Mouse (Mus musculus) lung, postnatal 0 days (tissue): ENCODE measurements at regions not wholly inside any gene's neighbourhood (a gene's known extent, or its start where the extent isn't known, plus 50 kb on each side); places are given as distances from the start of the nearest gene placed in this dataset.

ENCODE experiments used
- ATAC-seq: fragments of 200-750 bp; cut with Nextera tagmentation; 2 replicates; pipeline ENCODE4 v1.8.0; 2017; ENCODE audit warnings: moderate library complexity
- DNase-seq: peaks from one replicate; pipeline ENCODE4 v3.0.0-alpha.2; 2016; ENCODE audit warnings: low spot score
- H3K27ac ChIP-seq: fragments of 300-500 bp; sonication (generic); 2 replicates; pipeline ENCODE4 v1.5.1; 2014; ENCODE audit warnings: antibody characterized with exemption, mild to moderate bottlenecking, low read length, mixed read lengths
- H3K27me3 ChIP-seq: fragments of 300-500 bp; sonication (generic); replicated peaks from 2 replicates; pipeline ENCODE4 v1.6.1; 2014; ENCODE audit warnings: low read length, mixed read lengths; ENCODE audit not compliant: insufficient read depth
- H3K36me3 ChIP-seq: fragments of 300-500 bp; sonication (generic); 2 replicates; pipeline ENCODE4 v1.6.1; 2014; ENCODE audit warnings: low read length, mixed read lengths; ENCODE audit not compliant: insufficient read depth
- H3K4me1 ChIP-seq: fragments of 300-500 bp; sonication (generic); 2 replicates; pipeline ENCODE4 v1.6.1; 2014; ENCODE audit warnings: antibody characterized with exemption, low read depth, low read length, mixed read lengths; ENCODE audit not compliant: insufficient read depth
- H3K4me2 ChIP-seq: fragments of 300-500 bp; sonication (generic); replicated peaks from 2 replicates; pipeline ENCODE4 v1.6.1; 2014; ENCODE audit warnings: low read depth, mild to moderate bottlenecking, low read length, moderate library complexity, mixed read lengths
- H3K4me3 ChIP-seq: fragments of 300-500 bp; sonication (generic); 2 replicates; pipeline ENCODE4 v1.5.1; 2014; ENCODE audit warnings: low read depth, low read length
- H3K9ac ChIP-seq: fragments of 300-500 bp; sonication (generic); replicated peaks from 2 replicates; pipeline ENCODE4 v1.6.1; 2014; ENCODE audit warnings: low read depth, mild to moderate bottlenecking
- H3K9me3 ChIP-seq: fragments of 300-500 bp; sonication (generic); 2 replicates; pipeline ENCODE4 v1.6.1; 2016; ENCODE audit warnings: low read length, mixed read lengths
- CTCF ChIP-seq: IDR thresholded peaks from 2 replicates; pipeline ENCODE4 v1.5.1; 2016; ENCODE audit warnings: antibody characterized with exemption, mild to moderate bottlenecking
- EP300 ChIP-seq: IDR thresholded peaks from 2 replicates; pipeline ENCODE4 v1.6.1; 2016; ENCODE audit warnings: antibody characterized with exemption, mild to moderate bottlenecking, control low read depth
- WGBS: fragments of 180-500 bp; shearing (Covaris S2); extraction: QIAGEN DNeasy Blood & Tissue Kit; methylation state at CpG from one replicate; pipeline ENCODE4 v1.1.7; 2014; 5-methylcytosine and 5-hydroxymethylcytosine counted together

DNA sequence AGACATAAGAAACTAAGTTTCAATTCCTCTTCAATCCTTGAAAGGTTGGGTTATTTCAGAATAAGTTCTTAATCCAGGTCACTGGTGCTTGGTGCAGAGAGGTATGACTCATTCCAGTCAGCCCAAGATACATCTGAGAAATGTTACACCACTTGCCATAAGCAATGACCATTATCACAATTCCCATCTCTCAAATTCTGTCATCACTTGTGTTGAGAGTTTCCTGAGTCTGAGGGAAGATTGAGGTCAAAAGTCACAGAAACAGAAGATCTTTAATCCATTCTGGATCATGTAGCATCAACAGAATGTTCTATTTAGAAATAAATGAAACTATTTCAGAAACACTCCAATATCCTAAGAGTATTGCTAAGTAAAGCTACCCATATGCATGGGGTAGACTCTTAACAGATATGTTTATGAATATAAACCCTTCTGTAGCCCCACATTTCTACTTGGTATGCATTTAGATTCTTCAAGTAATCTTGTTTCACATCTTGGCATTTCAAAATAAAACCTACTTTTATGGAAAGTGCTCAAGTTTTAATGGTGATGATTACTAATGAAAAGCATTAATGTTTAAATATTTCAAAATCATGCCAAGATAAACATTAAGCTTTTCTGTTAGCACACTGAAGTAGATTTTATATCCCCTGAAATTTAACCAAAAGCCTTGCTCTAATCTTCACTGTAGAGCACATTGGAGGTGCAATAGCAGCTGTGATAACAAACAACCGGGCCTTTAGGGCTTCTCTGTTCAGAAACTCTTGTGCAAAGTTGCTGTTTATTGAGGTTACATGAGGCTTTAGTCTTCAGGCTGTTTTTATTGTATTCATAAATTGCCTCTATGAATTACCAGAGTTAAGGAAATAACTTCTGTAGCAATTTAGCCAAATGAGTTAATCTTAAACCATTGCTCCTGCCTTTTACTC, 701.2 kb upstream of the Impad1 start:
- 17% methylated on average over 1 of the region's 1 CpGs for WGBS
- DNase-seq: peak; percentile 6
- Histone ChIP-seq H3K36me3 (no peaks in the 10 kb centered on the region), H3K9ac (no peak overlapping the region), H3K27me3 (no peaks in the 10 kb centered on the region), H3K4me3 (no peak overlapping the region), H3K27ac (no peak overlapping the region), H3K9me3 (no peaks in the 10 kb centered on the region), H3K4me1 (no peaks in the 10 kb centered on the region), H3K4me2 (no peak overlapping the region)
- no peak for TF ChIP-seq EP300
- TF ChIP-seq CTCF: no peak
- no peak for ATAC-seq

DNA sequence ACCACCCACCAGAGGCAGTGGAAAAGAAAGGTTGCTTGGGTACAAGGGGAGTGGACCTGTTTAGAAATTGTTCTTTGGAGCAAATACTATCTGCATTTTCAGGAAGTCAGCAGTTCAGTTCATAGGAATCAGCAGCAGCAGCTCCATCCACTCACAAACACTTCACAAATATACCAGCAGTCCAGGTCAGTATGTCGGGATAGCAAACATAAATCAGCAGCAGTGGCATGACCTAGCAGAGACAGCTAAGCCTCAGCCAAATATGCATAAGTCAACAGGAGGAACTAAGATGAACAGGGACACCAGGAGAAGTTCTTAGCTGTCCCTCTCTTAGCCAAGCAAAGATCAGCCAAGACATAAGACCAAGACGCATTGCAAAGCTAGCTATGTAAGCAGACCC, 693.6 kb upstream of the Impad1 start:
- ATAC-seq (peak; percentile 64), DNase-seq (peak; percentile 28)
- H3K36me3 ChIP-seq: no peaks in the 10 kb centered on the region
- H3K4me3 ChIP-seq: no peak overlapping the region
- no peak overlapping the region for H3K27ac ChIP-seq
- TF ChIP-seq EP300 (peak; percentile 50), CTCF (no peak)
- no peaks in the 10 kb centered on the region for H3K27me3 ChIP-seq
- no peak overlapping the region for H3K9ac ChIP-seq
- no peak overlapping the region for H3K4me2 ChIP-seq
- H3K4me1 ChIP-seq: no peaks in the 10 kb centered on the region
- H3K9me3 ChIP-seq: no peaks in the 10 kb centered on the region
- WGBS: 34% methylated on average over 2 of the region's 2 CpGs

DNA sequence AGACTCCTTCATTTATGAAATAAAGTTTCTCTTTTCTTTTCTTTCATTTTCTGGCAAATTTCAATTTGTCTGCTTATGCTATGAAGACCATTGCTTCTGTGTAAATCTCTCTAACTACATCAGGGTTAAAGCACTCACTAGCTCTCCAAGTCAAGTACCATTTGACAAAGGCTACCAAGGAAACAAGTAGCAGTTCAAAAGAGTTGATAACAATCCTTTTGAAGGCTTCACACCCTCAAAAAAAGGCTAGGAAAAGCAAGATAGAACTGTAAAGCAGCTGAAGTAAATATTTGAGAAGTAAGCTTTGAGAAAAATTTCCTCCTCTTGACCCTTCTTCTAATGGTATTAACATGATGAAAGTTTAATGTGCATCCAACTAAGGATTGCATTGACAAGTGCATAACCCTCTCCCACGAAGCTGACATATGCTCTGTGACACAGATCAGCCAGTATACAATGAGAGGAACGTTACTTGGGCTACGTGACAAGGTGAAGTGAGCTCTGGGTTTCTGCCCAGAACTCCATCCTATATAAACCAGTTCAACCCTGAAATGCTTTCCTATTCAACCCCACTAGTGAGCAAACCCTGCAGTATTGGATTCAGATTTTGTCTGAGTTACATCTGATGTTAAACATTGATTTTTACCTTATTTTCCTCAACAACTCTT, 678.9 kb upstream of the Impad1 start:
- no peak overlapping the region for H3K4me2 ChIP-seq
- WGBS: 27% methylated on average over 3 of the region's 3 CpGs
- H3K9ac ChIP-seq: no peak overlapping the region
- H3K4me1 ChIP-seq: no peaks in the 10 kb centered on the region
- peak; percentile 48 for DNase-seq
- no peaks in the 10 kb centered on the region for H3K27me3 ChIP-seq
- H3K9me3 ChIP-seq: no peaks in the 10 kb centered on the region
- ATAC-seq: peak; percentile 71
- no peaks in the 10 kb centered on the region for H3K36me3 ChIP-seq
- no peak overlapping the region for H3K27ac ChIP-seq
- no peak for TF ChIP-seq CTCF
- TF ChIP-seq EP300: no peak
- no peak overlapping the region for H3K4me3 ChIP-seq

DNA sequence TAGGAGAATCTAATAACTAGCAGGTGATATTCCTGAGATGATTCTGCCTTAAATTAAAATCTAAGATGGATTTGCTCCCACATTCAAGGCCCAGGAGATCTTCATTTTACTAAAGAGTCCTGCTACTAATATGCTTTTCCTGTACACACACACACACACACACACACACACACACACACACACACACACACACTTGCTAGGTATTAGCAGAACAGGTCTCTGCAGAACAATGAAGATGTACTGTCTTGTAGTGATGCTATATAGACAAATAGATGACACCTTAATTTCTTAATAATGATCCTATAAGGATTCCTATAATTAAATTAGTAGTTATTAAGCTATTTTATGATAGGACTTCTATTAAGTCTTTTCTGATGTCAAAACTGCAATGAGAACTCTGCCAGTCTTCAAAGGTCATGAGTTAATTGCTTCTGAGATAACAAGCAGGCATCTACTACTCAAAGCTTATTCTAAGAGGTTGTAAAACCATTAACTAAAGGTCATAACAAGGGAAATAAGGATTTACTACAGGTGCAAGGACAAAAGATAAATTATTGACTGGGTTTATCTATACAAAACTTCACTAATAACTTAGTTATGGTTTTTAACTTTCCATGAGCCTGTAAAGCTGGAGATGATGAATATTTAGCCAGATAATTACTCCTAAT, 666.0 kb upstream of the Impad1 start:
- no peak for ATAC-seq
- H3K9me3 ChIP-seq: no peaks in the 10 kb centered on the region
- DNase-seq: no peak

DNA sequence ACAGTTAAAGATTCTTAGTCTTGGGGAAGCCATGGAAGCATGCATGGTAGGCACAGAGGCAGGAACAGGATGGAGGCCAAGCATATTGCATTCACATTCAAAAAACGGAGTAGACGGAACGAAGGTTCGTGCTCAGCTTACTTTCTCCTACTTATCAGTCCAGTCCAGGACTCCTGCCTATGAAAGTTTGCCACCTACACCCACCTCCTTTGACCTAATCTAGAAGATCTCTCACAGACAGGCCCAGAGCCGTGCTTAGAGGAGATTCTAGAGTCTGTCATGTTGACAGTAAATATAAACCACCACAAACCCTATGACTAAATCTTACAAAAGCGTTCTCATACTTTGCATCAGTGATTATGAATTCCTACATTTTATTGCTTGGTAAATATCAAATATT, 657.3 kb upstream of the Impad1 start:
- no peaks in the 10 kb centered on the region for H3K27me3 ChIP-seq
- WGBS: 69% methylated on average over 6 of the region's 6 CpGs
- DNase-seq (no peak), ATAC-seq (no peak)
- H3K4me2 ChIP-seq: no peak overlapping the region
- H3K36me3 ChIP-seq: no peaks in the 10 kb centered on the region
- no peak overlapping the region for H3K9ac ChIP-seq
- H3K4me3 ChIP-seq: no peak overlapping the region
- H3K27ac ChIP-seq: no peak overlapping the region
- H3K9me3 ChIP-seq: no peaks in the 10 kb centered on the region
- no peak for TF ChIP-seq CTCF
- TF ChIP-seq EP300: no peak
- no peaks in the 10 kb centered on the region for H3K4me1 ChIP-seq

More for the DNA sequence above, 666.0 kb upstream of the Impad1 start:
- Histone ChIP-seq H3K36me3 (no peaks in the 10 kb centered on the region), H3K4me1 (no peaks in the 10 kb centered on the region), H3K27ac (no peak overlapping the region), H3K4me3 (no peak overlapping the region), H3K27me3 (no peaks in the 10 kb centered on the region), H3K9ac (no peak overlapping the region), H3K4me2 (no peak overlapping the region)
- TF ChIP-seq CTCF (no peak), EP300 (no peak)

DNA sequence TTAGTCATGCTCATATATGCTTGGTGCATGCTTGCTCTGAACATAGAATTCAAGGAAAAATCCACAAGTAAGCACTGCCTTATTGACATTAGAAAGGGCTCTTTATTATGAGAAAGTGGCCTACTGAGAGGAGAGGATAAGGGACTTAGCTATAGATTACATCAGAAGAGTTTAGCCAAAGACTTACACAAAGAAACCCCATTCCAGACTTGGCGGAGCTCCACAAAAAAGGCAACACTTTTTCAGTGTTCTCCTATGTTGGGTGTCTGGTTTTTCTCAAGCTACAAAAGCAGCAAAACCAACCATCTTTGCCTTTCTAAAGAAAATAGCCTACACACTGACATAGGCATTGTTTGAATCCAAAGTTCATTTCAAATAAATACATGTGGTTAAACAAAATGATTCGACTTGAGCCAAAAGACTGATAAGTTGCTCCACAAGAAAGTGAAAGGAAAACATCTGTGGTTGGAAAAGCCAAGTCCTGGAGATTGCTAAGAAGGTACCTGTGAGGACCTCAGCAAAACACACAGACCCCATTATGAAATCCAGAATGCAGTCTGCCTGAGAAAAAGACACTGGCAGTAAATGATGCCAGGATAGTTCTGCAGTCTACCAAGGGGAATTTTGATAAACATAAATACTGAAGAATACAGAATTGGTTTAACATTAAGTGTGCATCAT, 648.3 kb upstream of the Impad1 start:
- no peak for ATAC-seq
- Histone ChIP-seq H3K9me3 (no peaks in the 10 kb centered on the region), H3K4me2 (no peak overlapping the region), H3K27me3 (no peaks in the 10 kb centered on the region), H3K4me3 (no peak overlapping the region), H3K9ac (no peak overlapping the region), H3K36me3 (no peaks in the 10 kb centered on the region), H3K27ac (no peak overlapping the region), H3K4me1 (no peaks in the 10 kb centered on the region)
- no peak for DNase-seq
- 40% methylated on average over 2 of the region's 2 CpGs for WGBS
- TF ChIP-seq CTCF (no peak), EP300 (no peak)
